Mouse (Mus musculus) embryonic fibroblast, embryonic 13.5 days (primary cell): ENCODE data around the gene Ramp3.

ENCODE experiments used
- CTCF ChIP-seq: IDR thresholded peaks from 2 replicates; pipeline ENCODE4 v1.5.1; 2011; ENCODE audit warnings: mild to moderate bottlenecking, control low read depth, low read length, moderate library complexity, borderline replicate concordance; ENCODE audit not compliant: insufficient read depth
- POLR2A ChIP-seq: IDR thresholded peaks from 2 replicates; pipeline ENCODE4 v1.6.1; 2011; ENCODE audit warnings: low read depth, mild to moderate bottlenecking, control low read depth, low read length, moderate library complexity

GRCm38 (mm10) chr11:6702258-6702657, 43.9 kb downstream of the Ramp3 start:
- TF ChIP-seq POLR2A (no peak), CTCF (no peak)
